Mouse (Mus musculus): ENCODE data around the gene Abhd16a. TPM values are rescaled to one million over a fixed set of nuclear protein-coding genes. Genes with fewer than 3 reads are reported as not detected.

The Abhd16a gene
- total RNA-seq (2023): 10 to 100 TPM; 50.2 to 58.4 TPM

GRCm38 (mm10) chr17:35088825-35089644, at the start of gene Abhd16a:
Abhd16a (plus strand) TSS chr17:35089263.

GRCm38 (mm10) chr17:35046681-35047455, 42.2 kb upstream of the Abhd16a start, which contains the start of gene Msh5:
Msh5 (minus strand) TSS chr17:35046745.

GRCm38 (mm10) chr17:35049561-35050016, 39.5 kb upstream of the Abhd16a start, which contains the start of gene Clic1:
Clic1 (plus strand) TSS chr17:35049966.

GRCm38 (mm10) chr17:35058911-35059892, 29.9 kb upstream of the Abhd16a start, which contains the start of gene Ddah2:
Ddah2 (plus strand) TSS chr17:35059035.

GRCm38 (mm10) chr17:35064951-35065947, 23.8 kb upstream of the Abhd16a start, which contains the start of gene Ly6g6c:
Ly6g6c (plus strand) TSS chr17:35065388.

GRCm38 (mm10) chr17:35066084-35066483, 23.0 kb upstream of the Abhd16a start, which contains the start of gene Mpig6b:
Mpig6b (minus strand) TSS chr17:35066184.

GRCm38 (mm10) chr17:35076507-35077176, 12.4 kb upstream of the Abhd16a start, which contains the start of gene Ly6g6e:
Ly6g6e (plus strand) TSS chr17:35076902.

GRCm38 (mm10) chr17:35077786-35078233, 11.3 kb upstream of the Abhd16a start, which contains the start of gene Ly6g6d:
Ly6g6d (minus strand) TSS chr17:35078065.

GRCm38 (mm10) chr17:35085208-35085865, 3.7 kb upstream of the Abhd16a start, which contains the start of gene Ly6g6f:
Ly6g6f (minus strand) TSS chr17:35085610.

GRCm38 (mm10) chr17:35108097-35108496, 19.0 kb downstream of the Abhd16a start, which contains the start of gene Ly6g5c:
Ly6g5c (plus strand) TSS chr17:35108279.

GRCm38 (mm10) chr17:35115046-35116019, 26.3 kb downstream of the Abhd16a start, which contains the start of gene Ly6g5b:
Ly6g5b (minus strand) TSS chr17:35115428.

GRCm38 (mm10) chr17:35121143-35121799, 32.2 kb downstream of the Abhd16a start, which contains the start of gene Gpank1:
Gpank1 (plus strand) TSS chr17:35121455.

GRCm38 (mm10) chr17:35121871-35122303, 32.8 kb downstream of the Abhd16a start, which contains the start of gene Csnk2b:
Csnk2b (minus strand) TSS chr17:35122053.

GRCm38 (mm10) chr17:35126206-35126611, 37.1 kb downstream of the Abhd16a start, which contains the start of gene D17H6S53E:
D17H6S53E (plus strand) TSS chr17:35126373.

GRCm38 (mm10) chr17:35131500-35132173, 42.6 kb downstream of the Abhd16a start, which contains the start of gene Apom:
Apom (minus strand) TSS chr17:35132050.

Measured in neutrophil, adult 83 days (primary cell).